Mouse (Mus musculus) right cerebral cortex, postnatal 25 days (tissue): Measurements from ENCODE around the gene Gm20388.

Experiments used
- DNase-seq: peaks from one replicate; pipeline ENCODE4 v3.0.0; 2022

Gene Gm20388

DNA sequence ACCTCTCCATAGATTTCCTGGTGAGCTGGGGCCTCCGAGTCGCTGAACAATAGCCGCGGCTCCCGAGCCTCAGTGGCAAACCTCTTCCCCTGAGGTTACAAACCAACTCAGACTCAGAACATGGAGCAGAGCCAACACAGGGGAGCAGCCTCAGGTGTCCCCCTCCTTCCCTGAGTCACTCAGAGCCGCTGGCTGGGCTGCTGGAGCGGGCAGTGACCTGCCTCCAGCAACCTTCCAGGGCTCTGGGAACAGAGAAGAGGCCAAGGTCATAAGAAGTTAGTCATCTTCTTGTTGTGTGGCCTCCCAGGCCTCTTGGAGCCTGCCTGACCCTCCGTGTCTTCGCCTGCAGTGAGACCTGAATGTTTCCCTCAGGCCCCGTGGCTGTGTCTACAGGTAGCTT lies 1107.6 kb downstream of the Gm20388 start:
- no peak for DNase-seq

DNA sequence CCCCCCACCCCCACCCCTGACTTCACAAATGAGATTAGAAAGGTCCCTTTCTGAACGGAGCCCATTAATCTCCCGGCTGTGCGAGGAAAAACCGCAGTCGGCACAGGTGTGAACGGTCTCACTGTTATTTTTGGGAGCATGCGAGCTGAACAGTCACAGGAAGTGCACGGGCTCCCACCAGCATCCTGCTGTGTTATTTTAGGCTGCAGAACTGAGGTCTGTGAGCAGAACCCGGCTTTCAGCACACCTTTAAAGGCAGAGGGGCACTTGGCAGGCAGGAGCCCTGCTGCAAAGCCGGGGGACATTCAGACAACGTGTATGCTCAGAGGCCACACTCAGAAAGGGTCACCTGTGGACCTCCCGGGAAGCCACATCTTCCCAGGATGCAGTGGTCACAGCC lies 1110.8 kb downstream of the Gm20388 start:
- no peak for DNase-seq

DNA sequence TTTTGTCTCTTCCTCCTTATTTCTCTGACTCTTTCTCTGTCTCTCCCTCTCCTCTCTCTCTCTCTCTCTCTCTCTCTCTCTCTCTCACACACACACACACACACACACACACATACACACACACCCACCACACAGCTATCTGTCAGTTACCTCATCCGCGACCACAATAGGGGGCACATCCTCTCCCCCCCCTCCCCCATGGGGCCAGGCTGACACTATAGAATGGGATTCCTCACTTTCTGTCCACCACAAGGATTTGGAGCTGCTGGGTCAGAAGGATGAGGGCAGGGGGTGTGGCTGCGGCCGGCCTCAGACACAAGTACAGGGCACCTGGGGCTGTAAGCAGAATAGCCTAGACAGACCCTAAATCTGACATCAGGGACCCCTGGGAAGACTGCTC lies 1112.4 kb downstream of the Gm20388 start:
- DNase-seq, result no peak

DNA sequence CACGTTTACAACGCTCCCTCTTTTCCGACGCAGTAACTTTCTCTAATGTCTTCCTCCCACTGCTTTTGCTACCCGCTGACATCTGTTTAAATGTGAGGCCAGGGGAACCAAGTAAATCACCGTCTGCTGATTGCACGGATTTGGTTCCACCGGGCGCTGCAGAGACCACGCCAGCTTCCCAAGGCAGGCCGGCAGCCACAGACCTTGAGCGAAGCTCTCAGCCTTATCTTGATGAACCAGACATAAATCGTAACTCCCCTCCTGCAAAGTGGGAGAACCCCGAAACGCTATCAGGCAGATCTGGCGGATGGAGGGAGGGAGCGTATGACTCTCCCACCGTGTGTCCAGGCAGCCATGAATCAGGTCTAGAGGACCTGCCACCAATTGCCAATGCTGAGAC lies 1113.1 kb downstream of the Gm20388 start:
- no peak for DNase-seq

DNA sequence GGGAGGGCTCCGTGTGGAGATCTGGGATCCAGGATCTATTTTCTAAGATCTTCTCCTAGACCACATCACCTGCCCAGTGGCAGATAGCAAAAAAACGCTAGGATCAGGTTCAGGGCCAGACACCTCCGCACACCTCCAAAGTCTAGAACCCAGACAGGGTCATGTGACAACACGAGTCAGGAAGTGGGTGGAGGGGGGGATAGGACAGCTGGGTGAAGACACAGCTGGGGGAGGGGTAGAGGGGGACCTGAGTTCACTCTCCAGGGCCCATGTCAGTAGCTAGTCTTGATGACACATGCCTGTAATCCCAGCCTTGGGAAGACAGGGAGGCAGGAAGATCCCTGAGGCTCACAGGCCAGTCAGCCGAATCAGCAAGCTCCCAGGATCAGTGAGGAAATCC lies 1114.8 kb downstream of the Gm20388 start:
- no peak for DNase-seq

DNA sequence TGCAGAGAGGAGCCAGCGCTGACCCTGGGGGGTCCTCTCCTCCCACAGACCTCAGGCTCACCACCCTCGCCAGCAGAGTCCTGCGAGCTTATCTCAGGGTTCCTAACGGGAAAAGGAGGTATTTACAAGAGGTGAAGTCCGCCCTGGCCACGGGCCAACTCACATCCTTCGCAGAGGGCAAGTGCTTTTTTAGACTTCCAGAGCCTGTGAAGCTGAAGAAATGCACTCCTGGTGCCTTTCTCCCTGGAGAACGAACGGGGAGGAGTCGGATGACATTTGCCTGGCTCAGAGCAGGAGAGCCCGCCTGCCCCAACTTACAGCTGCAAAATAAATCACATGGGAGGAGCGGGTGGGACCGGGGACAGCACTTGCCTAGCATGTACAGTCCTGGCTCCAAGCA lies 1117.1 kb downstream of the Gm20388 start:
- DNase-seq, result no peak

DNA sequence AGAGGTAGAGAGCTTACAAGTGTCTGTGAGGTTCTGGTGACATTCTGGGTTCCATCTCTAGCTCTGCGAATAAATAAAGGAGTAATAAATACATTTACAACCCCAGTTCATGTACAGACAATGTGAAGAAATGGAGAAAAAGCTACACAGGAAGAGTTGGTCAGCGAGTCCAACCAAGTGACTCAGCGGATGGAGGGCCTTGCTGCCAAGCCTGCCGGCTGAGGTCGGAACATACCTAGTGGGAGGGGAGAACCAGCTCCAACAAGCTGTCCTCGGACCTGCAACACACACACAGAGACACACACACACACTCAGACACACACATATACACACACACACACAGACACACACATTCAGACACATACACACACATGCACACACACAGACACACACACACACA lies 1118.4 kb downstream of the Gm20388 start:
- no peak for DNase-seq

DNA sequence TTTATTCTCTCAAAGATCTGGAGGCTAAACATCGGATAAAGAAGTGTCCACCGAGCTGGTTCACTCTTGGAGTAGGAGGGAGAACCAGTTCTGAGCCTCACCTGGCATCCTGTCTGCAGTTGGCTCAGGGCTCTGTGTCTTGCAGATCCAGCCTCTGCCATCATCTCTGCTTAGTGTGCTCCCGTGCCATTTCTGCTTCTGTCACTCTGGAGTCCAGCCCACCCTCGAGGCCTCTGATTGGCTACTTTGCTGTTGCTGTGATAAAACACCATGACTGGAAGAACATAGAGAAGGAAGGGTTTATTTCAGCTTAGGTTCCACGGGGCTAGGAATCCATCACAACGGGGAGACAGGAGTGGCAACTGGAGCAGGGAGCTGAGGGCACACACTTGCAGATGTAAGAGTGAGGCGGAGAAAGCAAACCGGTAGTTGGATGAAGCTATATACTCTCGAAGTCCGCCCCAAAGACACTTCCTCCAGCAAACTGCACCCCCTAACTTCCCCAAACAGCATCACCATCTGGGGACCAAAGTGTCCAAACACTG lies 1119.9 kb downstream of the Gm20388 start:
- DNase-seq, result no peak

DNA sequence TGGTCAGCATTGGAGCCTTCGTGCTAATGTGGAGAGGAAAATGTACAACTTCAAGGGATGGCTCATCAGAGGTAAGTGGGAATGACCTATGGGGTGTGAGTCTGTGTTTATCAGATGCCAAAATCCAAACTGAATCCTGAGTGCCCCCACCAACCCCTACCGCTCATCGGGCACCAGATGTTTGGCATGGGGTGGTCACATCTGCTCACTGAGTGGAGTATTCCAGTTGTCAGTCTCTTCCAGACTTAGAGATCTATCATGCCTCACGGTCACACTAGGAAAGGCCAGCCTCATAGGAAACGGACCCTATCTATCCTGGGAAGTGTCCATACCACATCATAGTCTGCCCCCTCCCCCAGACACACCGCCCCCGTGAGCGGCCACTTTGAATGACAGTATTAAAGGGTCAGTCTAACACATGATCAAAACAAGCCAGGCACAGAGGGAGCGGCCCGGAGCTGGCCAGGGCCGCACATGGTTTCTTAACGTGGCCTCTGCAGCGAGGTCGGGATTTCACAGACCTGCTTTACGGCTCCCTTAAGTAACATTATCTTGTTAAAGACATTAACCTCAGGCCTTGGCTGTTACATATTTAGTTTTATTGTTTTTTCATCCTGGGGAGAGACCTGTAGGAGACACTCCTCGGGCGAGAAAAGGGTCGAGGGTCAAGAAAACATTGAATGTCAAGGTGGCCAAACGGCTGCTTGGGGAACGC lies 1122.8 kb downstream of the Gm20388 start:
- no peak for DNase-seq

DNA sequence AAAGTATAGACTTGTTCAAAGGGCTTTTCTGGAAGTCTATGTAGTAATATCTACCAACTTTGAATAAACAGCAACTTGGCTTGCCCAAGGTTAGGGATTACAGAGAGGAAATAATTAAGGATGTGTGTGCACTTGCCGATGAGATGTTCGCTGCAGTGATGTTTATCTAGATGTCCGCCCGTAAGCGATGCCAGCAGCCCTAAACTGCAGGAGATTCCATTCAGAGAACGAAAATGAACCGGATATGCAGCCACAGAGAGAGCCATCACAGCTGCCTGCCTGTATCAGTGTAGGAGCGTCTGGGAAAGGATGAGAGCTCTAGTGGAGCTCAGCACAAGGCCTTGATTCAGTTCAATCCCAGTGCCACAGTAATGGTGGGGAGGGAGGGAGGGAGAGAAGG lies 1125.0 kb downstream of the Gm20388 start:
- no peak for DNase-seq

DNA sequence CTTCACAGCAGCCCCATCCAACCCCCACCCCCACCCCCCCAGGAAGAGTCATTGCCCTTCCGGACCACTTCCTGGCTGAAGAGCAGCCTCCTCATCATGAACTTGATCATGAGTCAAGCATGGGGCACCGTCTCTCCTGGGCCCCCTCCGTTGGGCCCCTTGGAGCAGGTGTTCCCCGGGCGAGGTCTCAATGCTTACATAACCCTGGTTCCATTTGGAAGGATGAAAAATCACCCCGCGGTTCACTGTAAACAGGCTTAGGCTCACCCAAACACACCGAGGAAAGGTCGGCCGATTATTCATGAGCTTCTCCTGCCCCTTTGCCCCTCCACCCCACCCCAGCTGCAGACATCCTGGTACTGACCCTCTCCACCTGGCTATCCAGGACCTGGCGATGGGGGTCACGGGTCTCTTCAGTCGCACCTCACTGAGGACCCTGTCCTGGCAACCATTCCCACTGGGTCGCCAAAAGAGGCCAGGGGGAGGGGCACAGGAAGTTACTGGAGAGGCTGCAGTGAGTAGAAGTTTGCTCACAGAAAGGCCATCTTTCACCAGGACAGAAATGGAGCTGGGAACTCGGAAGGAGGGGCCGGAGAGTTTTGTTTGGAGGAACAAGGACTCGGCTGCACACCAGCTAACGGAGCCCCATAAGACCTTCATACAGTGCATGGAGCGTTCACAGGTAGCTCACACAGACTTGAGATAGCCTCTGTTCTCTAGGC lies 1133.2 kb downstream of the Gm20388 start:
- DNase-seq, result no peak

DNA sequence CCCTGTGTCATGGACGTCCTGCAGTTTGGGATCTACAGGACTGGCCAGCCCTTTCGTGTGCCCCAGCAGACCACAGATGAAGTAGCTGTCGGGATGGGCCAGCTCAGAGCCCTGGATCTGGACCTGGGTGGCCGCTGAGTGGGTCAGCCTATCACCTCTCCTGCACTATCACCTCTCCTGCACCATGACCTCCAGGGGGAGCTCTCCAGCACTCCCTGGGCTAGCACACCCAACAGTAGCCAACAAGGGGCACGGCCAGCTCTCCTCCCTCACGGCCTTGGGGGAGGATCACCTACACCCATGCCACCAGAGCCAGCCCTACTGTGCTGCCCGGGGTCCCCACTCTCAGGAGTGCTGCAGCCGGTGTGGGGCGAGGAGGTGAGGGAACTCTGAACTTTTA lies 1136.8 kb downstream of the Gm20388 start:
- no peak for DNase-seq

DNA sequence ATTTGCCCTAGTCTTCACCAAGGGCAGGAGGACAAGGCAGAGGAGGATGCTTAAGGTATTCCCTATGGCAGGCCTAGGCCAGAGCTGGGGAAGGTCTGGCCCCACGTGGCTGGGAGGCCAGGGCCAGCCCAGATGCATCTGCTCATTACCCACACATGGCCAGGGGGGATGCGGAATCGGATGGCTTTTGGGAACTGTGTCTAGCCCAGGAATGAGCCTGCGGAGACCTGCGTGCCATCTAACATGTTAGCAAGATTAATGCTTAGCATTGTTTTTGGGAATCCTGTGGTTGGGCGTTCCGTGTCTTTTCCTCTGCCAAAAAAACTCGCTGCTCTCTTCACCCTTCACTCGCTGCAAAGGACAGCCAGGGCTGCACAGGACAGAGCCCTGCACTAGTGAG lies 1147.4 kb downstream of the Gm20388 start:
- no peak for DNase-seq

DNA sequence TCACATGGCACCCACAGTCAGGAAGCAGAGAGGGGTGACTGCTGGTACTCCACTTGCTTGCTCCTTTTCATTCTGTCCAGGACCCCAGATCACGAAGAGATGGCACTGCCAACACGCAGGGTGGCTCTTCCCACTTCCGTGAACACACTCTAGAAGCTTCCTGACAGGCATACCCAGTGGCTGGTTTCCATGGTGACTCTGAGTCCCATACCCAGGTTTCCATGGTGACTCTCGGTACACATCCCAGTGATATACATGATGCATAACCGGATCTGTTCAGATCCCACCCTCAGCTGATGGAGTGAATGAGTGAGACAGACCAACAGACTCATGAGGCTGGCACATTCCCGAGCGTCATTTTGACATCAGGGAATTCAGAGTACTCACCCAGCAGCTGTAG lies 1148.5 kb downstream of the Gm20388 start:
- DNase-seq, result no peak

DNA sequence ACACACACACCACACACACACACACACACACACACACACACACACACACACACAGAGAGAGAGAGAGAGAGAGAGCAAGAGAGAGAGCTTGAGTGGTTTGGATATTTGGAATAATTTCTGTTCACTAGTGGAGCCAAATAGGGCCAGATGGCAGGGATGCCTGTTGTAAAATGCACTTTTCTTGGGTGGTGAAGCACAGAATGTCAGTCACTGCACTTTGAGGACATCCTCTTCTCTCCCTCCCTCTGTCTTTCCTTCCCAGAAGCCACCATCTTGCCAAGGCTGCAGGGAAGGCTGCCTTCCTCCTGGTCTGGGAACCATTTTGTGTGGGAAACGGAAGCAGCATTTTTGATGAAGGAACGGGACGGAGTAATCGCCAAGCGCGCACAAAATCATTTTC lies 1151.9 kb downstream of the Gm20388 start:
- no peak for DNase-seq

DNA sequence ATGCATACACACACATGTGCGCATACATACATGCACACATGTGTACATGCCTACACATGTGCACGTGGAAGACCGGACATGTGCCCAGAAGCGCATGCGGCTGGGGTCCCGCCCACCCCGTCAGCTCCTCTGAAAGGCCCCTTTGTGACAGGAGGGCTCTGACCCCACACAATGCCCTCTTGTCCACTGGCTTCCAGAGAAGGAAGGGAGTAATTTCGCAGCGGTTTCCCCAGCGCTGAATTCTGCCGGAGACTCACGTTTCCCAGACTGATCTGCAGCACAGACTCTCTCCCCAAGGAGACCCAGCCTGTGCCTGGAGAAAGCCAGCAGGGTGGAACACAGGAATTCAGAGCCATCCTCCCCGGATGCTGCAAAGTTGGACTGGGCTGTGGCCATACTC lies 1153.0 kb downstream of the Gm20388 start:
- no peak for DNase-seq

DNA sequence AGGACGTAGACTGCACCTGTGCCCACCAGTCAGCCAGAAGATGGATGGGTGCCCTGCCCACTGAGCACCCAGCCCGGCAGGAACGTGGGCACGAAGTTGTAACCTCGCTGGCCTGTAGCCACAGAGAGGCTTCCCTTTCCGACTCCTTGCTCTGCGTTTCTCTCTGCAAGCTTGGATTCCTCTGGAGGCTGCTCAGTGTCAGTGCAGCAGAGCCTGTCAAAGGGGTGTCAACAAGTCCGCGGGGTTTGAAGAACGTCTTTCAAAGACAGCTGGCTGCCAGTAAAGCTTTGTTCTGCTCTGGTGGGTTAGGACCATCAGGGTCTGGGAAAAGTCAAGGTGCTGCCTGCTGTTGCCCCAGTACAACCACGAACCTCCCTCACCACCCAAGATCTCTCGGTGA lies 1160.8 kb downstream of the Gm20388 start:
- no peak for DNase-seq

DNA sequence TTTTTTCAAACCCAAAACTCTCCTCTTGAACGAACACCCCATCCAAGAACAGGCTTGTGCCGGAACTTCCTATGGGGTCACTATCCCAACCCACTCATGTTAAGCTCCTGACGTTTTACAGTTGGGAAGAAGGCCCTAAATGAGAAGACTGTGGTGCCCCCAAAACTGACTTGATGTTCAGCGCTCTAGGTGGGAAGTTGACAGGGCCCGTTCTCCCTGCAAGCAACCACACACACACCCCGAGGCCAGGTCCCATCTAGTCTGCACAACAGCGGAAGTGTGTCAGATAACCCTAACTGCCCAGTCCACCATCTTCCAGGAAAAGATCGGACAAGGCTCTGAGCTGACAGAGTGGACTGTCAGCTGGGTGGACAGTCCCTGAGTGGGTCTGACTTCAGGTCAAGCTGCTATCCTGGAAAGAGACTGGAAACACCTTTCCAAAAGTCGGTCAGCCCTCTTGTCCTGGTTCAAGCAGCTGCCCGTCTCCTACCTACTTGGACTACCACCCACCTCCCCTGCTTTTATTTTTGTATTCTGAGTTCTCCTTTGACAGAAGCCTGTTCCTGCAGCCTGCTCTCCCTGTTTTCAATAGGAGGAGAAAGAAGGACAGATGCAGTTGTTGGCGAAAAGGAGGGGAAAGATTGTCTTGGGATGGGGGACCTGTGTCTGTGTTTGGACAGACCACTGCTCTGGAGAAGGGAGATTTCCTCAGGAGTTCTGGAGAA lies 1161.9 kb downstream of the Gm20388 start:
- DNase-seq, result no peak

DNA sequence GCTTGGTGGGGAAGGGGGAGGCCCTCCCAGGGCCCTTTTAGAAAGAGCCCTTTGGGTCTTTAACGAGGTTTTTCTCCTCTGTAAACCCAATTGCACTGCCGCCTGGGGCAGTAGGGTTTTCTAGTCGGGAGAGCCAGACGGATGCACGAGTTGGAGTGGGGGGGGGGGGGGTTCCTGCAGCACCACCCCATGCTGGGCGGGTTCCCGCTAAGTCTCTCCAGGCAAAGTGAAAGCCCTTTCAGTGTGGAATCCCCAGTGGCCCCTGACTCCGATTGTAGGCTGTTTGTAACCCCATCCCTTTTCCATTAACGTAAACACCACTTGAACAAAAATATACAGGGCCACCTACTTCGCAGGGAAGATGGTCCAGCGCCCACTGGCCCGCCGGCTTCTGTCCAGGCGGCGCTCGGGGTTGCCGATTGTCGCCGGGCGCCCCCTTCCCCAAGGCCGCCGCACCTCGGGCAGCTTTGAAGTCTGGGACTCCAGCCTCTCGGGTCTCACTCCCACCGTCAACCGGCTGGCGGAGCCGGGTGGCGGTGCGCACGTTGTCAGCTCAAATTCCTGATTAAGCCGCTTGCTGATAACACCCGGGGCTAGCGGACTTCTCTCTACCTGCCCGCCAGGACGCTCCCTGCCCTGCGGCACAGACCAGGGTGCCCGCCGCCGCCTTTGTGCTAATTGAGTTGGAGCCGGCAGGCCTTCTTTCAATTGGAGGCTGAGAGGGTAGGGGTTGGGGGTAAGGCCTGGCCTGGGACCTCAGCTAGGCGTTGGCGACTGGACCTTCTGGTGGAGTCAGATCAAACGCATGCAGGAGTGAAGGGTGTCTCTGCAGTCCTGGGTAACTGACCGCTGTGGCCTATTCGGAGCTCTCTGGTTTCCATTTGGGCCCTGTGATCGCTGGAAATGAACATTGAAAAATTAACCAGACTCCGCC lies 1162.8 kb downstream of the Gm20388 start:
- no peak for DNase-seq

DNA sequence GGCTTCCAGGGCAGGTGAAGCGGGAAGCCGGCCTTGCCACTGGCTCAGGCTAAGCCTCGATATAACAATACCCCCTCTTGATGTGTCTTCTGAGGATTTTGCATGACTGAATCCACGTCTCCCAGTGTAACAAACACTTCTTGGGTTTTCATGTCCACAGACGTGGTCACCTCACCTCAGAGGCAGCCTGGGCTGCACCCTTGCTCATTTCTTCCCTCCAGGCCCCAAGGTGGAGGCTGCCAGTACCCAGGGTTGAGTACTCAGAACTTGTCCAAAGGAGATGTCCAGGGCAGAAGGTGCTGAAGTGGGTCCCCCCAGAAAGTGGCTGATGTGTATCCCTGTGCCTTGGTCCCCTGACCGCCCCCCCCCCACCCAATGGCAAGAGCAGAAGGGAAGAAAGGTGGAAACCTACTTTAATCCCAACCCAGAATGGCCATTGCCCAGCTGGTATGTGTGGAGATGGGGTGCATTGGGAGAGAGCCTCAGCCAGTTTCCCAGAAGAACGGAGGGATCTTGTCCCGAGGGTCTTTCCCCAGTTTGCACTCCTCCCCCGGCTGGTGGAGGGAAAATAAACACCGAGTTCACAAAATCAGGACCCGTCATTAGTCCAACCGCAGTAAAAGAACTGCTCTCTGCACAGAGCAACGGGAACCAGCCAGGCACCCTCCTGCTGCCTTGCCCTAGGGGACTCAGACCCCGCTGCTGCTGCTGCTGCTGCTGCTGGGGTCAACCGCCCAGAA lies 1163.6 kb downstream of the Gm20388 start:
- DNase-seq, result no peak

DNA sequence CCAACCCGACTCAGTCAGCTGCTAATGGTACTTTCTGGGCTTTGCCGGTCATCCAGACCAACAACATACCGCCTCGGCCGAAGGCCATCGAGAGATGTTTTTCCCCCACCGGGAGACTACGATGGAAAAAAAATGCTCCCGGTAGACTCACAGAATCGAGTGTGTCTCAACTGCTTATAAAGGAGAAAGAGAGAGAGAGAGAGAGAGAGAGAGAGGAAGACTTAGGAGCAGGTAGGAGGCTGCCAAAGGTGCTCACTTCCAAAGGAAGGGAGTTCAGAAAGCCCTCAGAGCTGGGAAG lies 1164.2 kb downstream of the Gm20388 start:
- no peak for DNase-seq

DNA sequence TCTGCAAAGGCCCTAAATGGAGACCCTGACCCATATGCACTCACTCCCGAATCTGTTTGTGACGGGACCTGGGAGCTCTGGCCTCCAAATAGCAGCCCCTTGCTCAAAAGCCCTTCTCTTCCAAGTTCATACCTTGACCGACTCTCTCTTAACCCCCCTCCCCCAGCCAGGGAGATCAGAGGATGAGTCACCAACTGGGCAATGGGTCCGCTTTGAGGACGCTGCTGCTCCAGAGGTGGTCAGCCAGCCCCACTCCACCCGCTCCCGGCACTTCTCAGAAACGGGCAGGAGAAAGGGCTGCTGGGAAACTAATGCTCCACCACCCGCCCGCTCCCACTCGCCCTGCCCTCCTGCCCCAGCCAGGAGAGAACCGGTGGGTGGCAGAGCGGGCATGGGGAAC lies 1165.3 kb downstream of the Gm20388 start:
- DNase-seq, result no peak
